Mouse (Mus musculus): ENCODE measurements around the gene Rab22a. TPM values are rescaled to one million over a fixed set of nuclear protein-coding genes. Genes with fewer than 3 reads are reported as not detected.

Rab22a gene
- polyA plus RNA-seq, 1 experiment from 2014 or later = 36.8 TPM

Small RNA genes lying within 50 kb of the gene (microRNA-seq; reads per million reads assigned to microRNA genes)
- not detected for gene Mir6340

Other genes with a start within 250 kb of the Rab22a start
- not detected in 2 replicates for gene 1700021F07Rik, start 137.2 kb upstream of the Rab22a start, polyA plus RNA-seq (2015; fragmentation: Nextera tagmentation; extraction: Ambion mirVana)
- gene Ankrd60, start 81.4 kb upstream of the Rab22a start, polyA plus RNA-seq (2015; fragmentation: Nextera tagmentation; extraction: Ambion mirVana) = not detected in 2 replicates
- gene 1700010B08Rik, start 59.7 kb downstream of the Rab22a start, polyA plus RNA-seq (2015; fragmentation: Nextera tagmentation; extraction: Ambion mirVana) = not detected in 2 replicates
- gene Vapb, start 77.8 kb downstream of the Rab22a start, polyA plus RNA-seq (2015; fragmentation: Nextera tagmentation; extraction: Ambion mirVana) = 11.7 and 13.3 TPM in 2 replicates

Measured in hindbrain, embryonic 13.5 days (tissue).